Mouse (Mus musculus): ENCODE measurements at regions not wholly inside any gene's neighbourhood (a gene's known extent, or its start where the extent isn't known, plus 50 kb on each side); places are given as distances from the start of the nearest gene placed in this dataset.
A peak's percentile ranks its signal among the peaks of the same experiment; 100 is the strongest.

DNA sequence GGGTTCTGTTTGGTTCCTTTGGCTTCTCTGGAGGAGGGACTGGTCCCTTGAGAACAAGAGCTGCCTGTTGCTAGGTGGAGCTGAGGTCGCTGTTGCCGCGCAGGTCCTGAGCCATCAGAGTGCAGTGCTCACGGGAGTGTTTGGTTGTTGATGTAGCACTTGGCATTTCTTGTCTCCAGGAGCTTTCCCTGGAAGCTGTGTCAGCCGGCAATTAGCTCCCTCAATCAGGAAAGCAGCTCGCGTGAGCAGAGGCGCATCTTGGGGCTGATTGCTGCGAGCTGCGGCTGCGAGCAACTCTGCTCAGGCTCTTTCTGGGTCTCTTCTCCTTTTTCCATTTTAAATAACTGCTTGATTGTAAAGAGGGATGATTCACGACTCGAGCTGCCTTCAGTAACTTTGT lies 147.6 kb upstream of the Zc3h12a start:
- DNase-seq (ENCODE audit: low spot score in 2 of 2) = no peak

GRCm38 (mm10) chr4:125270951-125271350 lies 143.3 kb upstream of the Zc3h12a start:
- no peak for DNase-seq (ENCODE audit: low spot score in 2 of 2)

GRCm38 (mm10) chr4:125266212-125266611 lies 138.6 kb upstream of the Zc3h12a start:
- no peak for DNase-seq (ENCODE audit: low spot score in 2 of 2)

DNA sequence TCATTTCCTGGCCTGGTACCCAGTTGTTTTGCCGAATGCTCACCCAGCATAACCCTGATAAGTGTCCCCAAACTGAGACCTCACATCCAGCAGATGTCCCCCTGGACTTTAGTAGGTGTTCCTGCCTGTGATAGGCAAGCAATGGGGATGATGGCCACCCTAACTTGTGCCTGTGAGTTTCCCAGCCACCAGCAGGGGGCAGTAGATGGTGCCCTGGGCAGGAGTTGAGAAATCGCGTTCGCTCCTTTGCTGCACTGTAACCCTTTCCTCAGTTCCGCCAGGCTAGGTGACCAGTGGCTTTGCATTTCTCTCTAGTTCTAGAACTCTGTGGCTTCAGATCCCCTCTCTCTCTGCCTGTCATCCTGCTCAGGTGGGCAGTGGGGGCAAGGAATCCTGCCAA lies 137.9 kb upstream of the Zc3h12a start:
- DNase-seq (ENCODE audit: low spot score in 2 of 2) = peak in 1 of 2 experiments; percentile 34

DNA sequence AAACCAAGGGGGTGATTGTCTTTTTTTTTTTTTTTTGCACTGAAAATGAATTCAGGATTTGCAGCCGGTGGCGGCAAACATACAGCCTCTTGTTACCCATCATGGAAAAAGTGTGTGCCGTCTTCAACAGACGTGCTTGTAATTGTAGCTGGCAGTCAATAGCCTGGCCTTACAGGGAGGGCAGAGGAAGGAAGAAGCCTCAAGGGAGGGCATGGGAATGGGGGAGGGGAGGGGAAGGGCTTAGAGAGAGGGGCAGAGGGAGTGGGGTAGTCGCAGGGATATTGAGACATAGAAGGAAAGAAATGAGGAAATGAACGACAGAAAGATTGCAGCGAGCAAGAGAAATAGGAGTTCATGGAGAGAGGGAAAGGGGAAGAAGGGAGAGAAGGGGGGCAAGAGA lies 137.4 kb upstream of the Zc3h12a start:
- no peak for DNase-seq (ENCODE audit: low spot score in 2 of 2)

DNA sequence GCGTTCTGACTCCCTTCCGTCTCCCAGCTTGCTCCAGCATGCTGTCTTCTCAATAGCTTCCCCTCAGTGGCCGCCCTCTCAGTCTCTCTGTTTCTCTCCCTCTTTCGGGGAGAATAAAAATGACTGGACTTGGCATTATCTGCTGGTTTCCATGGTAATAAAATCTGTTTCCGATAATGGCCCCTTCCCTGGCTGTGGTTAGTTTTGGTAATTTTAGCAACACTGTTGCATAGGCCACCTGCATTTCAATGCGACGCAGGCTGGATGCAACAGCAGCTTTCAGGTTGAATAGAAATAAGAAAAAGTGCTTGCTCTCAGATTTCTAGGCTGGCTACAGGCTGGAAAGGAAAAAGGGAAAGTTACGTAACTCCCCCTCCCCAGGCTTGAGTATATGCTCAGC lies 133.9 kb upstream of the Zc3h12a start:
- DNase-seq (ENCODE audit: low spot score in 2 of 2) = peak; percentile 48 to 73

GRCm38 (mm10) chr4:125259306-125259705 lies 131.7 kb upstream of the Zc3h12a start:
- peak in 1 of 2 experiments; percentile 47 for DNase-seq (ENCODE audit: low spot score in 2 of 2)

DNA sequence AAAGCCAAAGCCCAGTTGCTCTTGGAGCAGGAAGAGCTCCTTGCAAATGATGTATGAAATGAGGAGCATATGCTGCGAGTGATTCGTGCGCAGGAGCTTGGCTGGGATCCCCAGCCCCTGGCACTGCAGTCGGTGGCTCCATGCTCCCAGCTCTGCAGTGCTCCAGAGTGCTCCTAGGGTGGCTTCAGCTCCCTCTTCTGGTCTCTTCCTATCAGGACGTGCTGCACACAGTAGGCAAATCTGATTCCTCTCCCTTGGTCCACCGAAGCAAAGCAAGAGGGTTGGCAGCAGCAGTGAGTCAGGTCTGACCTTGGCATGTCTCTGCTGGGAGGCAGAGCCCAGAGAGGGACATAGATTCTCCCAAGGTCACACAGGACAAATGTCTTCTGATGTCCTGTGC lies 130.3 kb upstream of the Zc3h12a start:
- peak in 1 of 2 experiments; percentile 57 for DNase-seq (ENCODE audit: low spot score in 2 of 2)

GRCm38 (mm10) chr4:125253161-125253560 lies 125.5 kb upstream of the Zc3h12a start:
- DNase-seq (ENCODE audit: low spot score in 2 of 2) = no peak

DNA sequence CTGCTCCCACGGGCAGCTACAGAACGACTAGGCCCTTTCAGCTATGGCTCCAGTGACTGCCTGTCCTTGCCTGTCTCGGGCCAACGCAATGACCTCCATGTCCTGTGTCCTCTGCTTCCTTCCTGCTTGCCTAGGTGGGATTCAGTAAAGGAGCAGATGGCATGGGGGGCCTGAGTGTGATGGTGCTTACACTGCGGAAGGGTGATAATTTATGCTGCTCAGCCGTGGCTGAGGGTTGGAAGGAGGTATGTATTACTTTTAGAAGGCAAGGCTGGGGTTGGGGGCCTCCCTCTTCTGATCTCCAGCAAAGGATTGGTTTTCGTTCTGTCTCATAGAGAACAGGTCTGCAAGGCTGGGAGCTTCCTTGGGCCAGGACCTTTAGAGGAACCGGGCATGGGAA lies 124.6 kb upstream of the Zc3h12a start:
- DNase-seq (ENCODE audit: low spot score in 2 of 2) = no peak

- DNase-seq (ENCODE audit: low spot score in 2 of 2) = no peak
Measured at GRCm38 (mm10) chr4:125249061-125249460, 121.4 kb upstream of the Zc3h12a start.

DNA sequence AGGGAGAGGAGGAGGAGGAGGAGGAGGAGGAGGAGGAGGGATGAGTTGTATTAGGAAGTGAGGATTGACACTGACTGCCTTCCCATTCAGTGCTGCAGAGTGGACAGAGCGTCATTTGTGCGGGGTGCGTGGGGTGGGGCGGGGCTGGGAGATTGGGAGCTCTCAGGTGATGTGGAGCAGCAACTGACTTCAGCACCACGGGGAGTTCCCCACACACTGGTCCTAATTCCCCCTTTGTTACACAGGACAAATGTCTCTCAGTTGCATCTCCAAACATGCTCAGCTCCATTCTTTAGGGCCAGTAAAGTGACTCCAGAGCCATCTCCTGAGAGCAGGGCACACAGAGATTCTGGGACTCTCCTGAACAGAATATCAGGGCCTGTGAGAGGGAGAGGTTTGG lies 118.5 kb upstream of the Zc3h12a start:
- no peak for DNase-seq (ENCODE audit: low spot score in 2 of 2)

- no peak for DNase-seq (ENCODE audit: low spot score in 2 of 2)
Measured at GRCm38 (mm10) chr4:125242512-125242911, 114.9 kb upstream of the Zc3h12a start.

- no peak for DNase-seq (ENCODE audit: low spot score in 2 of 2)
Measured at GRCm38 (mm10) chr4:125241577-125242262, 114.1 kb upstream of the Zc3h12a start.

GRCm38 (mm10) chr4:125231711-125232260 lies 104.1 kb upstream of the Zc3h12a start:
- DNase-seq (ENCODE audit: low spot score in 2 of 2) = peak; percentile 21 to 71

GRCm38 (mm10) chr4:125227194-125227593 lies 99.6 kb upstream of the Zc3h12a start:
- DNase-seq (ENCODE audit: low spot score in 2 of 2) = no peak

- DNase-seq (ENCODE audit: low spot score in 2 of 2) = peak in 1 of 2 experiments; percentile 24
Measured at GRCm38 (mm10) chr4:125222922-125223321, 95.3 kb upstream of the Zc3h12a start.

- no peak for DNase-seq (ENCODE audit: low spot score in 2 of 2)
Measured at GRCm38 (mm10) chr4:125220314-125220713, 92.7 kb upstream of the Zc3h12a start.

- DNase-seq (ENCODE audit: low spot score in 2 of 2) = no peak
Measured at GRCm38 (mm10) chr4:125219209-125219608, 91.6 kb upstream of the Zc3h12a start.

DNA sequence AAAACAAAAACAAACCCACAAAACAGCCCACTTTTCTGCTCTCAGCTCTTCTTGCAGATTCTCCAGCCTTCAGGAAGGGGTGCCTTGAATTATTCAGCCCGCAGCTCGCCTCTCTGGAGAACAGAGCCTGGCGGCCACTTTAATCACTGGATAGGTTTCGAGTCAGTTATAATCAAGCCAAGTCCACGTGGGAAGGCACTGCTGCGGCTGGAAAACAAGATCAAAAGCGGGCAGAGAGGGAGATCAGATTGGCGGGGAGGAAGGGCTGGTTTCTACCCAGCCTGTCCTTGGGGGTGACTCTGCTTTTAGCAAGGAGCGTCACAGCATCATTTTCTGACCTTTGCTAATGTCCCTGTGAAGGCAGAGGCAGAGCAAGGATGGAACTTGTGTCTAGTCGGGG lies 86.7 kb upstream of the Zc3h12a start:
- no peak for DNase-seq (ENCODE audit: low spot score in 2 of 2)

GRCm38 (mm10) chr4:125212176-125212530 lies 84.5 kb upstream of the Zc3h12a start:
- DNase-seq (ENCODE audit: low spot score in 2 of 2) = no peak

DNA sequence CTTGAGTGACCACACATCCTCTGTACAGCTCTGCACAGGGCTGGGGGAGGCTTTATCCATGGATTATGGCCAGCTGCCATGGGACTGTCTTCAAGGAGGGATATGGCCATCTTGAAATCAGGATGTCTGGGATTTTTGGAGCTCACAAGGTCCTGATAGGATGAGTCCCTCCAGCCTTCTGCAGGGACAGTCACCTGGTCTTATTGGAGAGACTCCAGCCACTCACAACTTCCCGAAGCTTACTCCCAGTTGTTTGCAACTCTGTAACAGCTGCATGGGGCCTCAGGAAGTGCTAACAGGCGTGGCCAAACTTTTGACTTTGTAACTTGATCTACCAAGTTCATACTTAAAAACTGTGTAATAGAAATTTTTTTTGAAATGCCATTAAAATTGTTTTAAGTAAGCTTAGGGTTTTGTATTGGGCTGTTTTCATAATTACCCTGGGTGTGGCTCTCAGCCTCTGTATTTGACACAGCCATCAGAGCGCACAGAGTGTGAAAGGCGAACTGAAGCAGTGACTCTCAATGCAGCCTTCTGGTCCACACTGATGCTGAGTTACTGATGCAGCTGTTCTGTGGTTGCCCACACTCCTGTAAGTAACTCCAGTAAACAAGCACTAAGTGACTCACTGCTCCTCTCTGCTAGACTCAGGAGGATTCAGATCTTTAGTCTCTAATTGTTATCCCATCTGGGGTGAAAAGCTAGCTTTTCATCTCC lies 84.0 kb upstream of the Zc3h12a start:
- no peak for DNase-seq (ENCODE audit: low spot score in 2 of 2)

DNA sequence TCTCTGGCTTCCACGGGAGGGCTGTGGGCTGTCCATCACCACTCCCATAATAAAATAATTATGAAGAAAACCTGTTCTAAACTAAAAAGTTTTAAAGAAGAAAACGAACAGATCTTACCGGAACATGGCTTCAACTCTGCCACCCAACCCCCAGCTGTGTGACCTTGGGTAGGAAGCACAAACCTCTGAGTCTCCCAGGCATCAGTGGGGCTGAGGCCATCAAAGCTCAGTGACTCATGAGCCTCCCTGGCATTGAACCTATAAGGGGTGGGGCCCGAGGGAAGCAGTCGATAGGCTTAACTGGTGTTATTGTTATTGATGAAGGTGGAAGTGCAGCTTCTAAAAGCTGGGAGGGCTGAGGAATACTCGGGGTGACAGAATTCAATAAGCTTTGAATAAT lies 83.1 kb upstream of the Zc3h12a start:
- DNase-seq (ENCODE audit: low spot score in 2 of 2) = no peak

Measured in layer of hippocampus, adult 18-20 months (tissue).